Mouse (Mus musculus) kidney, adult 2 months (tissue): ENCODE measurements around the gene Gm49322.

Experiments used
- CTCF ChIP-seq: fragments of 200-500 bp; conservative IDR thresholded peaks from 2 replicates; pipeline ENCODE4 v1.5.1; 2011; ENCODE audit warnings: low read depth, mild to moderate bottlenecking, control low read depth, low read length, moderate library complexity, mixed read lengths; ENCODE audit not compliant: insufficient read depth, insufficient read length
- POLR2A ChIP-seq: fragments of 200-500 bp; IDR thresholded peaks from one replicate; pipeline ENCODE4 v1.6.1; 2011; ENCODE audit warnings: low read depth, low read length, control low read depth

DNA sequence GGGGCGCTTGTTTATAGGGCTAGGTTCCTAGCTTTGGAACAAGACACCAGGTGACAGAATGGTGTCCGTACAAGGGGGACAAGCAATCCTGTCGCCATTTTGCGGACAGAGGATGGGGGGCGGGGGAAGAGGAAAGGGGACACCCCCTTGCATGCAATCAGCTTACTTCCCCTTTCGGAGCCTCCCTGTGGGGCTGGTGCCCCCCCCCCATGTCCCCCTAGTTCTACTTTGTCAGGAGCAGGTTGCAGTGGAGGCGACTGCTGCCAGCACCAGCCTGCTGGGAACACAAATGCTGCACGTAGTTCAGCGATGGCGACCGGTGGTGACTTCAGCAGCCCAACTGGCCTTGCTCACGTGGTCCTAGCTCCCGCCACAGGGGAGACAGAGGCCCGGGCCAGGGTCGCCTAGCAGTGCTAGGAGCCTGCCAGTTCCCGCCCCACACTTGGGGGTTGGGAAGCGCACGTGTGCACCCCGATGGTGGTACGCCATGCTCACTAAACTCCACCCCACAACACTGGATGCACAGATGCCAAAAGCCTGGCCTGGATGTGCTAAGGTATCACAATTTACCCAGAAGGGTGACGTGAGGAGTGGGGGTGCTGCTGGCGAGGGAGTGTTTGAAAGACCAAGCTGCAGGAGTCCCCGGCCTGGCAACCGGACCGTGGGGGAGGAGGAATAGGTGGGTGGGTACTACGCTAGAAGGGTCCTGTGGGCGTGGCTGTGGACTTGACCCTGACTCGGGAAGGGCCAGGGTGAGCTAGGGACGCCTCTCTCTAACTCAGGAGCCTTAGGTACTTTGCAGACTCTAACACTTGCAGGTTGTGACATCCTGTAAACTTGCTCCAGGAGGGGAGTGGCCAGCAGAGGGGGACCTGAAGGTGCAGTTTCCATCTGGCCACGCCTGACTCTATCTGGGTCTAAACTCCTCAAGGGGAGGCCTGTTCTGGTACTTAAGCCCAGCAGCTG is 34.7 kb upstream of the Gm49322 start:
- no peak for TF ChIP-seq CTCF
- TF ChIP-seq POLR2A = no peak
